Mouse (Mus musculus): Measurements from ENCODE around the gene Depdc7.

GRCm38 (mm10) chr2:104717827-104718226 lies 24.9 kb downstream of the Depdc7 start:
- TF ChIP-seq CTCF (IDR thresholded peaks at IDR 0.05) = no peak
- no peak for TF ChIP-seq EP300 (IDR thresholded peaks at IDR 0.05)

Measured in lung, postnatal 0 days (tissue).